Mouse (Mus musculus) stomach, embryonic 15.5 days (tissue): ENCODE data around the gene Gm813. TPM values are rescaled to one million over a fixed set of nuclear protein-coding genes. Genes with fewer than 3 reads are reported as not detected.

Experiments used
- ATAC-seq: fragments of 200-750 bp; cut with Nextera tagmentation; 2 replicates; pipeline ENCODE4 v1.8.0; 2017; ENCODE audit warnings: low read depth, moderate number of reproducible peaks, moderate TSS enrichment; ENCODE audit not compliant: insufficient read depth, low FRiP score
- H3K27ac ChIP-seq: fragments of 300-500 bp; sonication (generic); 2 replicates; pipeline ENCODE4 v1.5.1; 2015; ENCODE audit warnings: mild to moderate bottlenecking, inconsistent platforms
- H3K27me3 ChIP-seq: fragments of 300-500 bp; sonication (generic); replicated peaks from 2 replicates; pipeline ENCODE4 v1.6.1; 2015; ENCODE audit warnings: inconsistent platforms
- H3K36me3 ChIP-seq: fragments of 300-500 bp; sonication (generic); 2 replicates; pipeline ENCODE4 v1.6.1; 2015; ENCODE audit warnings: inconsistent platforms
- H3K4me1 ChIP-seq: fragments of 300-500 bp; sonication (generic); 2 replicates; pipeline ENCODE4 v1.6.1; 2015; ENCODE audit warnings: inconsistent platforms
- H3K4me2 ChIP-seq: fragments of 300-500 bp; sonication (generic); 2 replicates; pipeline ENCODE4 v1.6.1; 2015; ENCODE audit warnings: mild to moderate bottlenecking, inconsistent platforms
- H3K4me3 ChIP-seq: fragments of 300-500 bp; sonication (generic); replicated peaks from 2 replicates; pipeline ENCODE4 v1.5.1; 2015; ENCODE audit warnings: inconsistent platforms
- H3K9ac ChIP-seq: fragments of 300-500 bp; sonication (generic); 2 replicates; pipeline ENCODE4 v1.6.1; 2015; ENCODE audit warnings: inconsistent platforms
- H3K9me3 ChIP-seq: fragments of 300-500 bp; sonication (generic); 2 replicates; pipeline ENCODE4 v1.6.1; 2016; ENCODE audit warnings: inconsistent platforms
- WGBS: fragments of 180-500 bp; shearing (Covaris S2); methylation state at CpG from one replicate; pipeline ENCODE4 v1.1.7; 2015; 5-methylcytosine and 5-hydroxymethylcytosine counted together
- polyA plus RNA-seq: library from polyadenylated mRNA; unstranded; fragments of >200 nt; fragmentation: Nextera tagmentation; extraction: Ambion mirVana; gene quantifications from 2 replicates; pipeline ENCODE4 v1.2.1, GENCODE M21; 2015

The Gm813 gene
- polyA plus RNA-seq, 1 experiment from 2014 or later = not detected

DNA sequence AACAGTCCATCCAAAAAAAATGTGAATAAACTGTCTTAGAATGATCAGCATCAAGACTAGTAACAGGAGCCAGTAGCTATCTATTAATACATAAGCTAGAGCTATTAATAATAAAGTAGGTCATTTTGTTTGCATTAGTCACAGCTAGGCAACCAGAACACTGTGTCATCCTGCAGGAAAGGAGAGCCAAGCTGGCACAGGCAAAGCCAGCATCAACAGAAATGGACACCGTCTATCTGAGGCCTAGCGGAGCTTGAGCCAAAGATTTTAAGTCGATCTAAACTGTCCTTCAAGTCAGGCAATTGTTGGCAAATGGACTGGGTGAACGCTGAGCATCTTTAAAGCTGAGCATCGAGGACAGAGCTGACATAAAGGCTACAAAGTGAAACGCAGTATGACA is 15.9 kb downstream of the Gm813 start:
- Histone ChIP-seq H3K4me1 (no peaks in the 10 kb centered on the region), H3K4me2 (no peak overlapping the region), H3K27ac (no peak overlapping the region), H3K36me3 (no peaks in the 10 kb centered on the region), H3K9ac (no peak overlapping the region), H3K4me3 (no peak overlapping the region), H3K27me3 (no peaks in the 10 kb centered on the region), H3K9me3 (no peaks in the 10 kb centered on the region)
- no peak for ATAC-seq
- 89% methylated on average over 6 of the region's 6 CpGs for WGBS

DNA sequence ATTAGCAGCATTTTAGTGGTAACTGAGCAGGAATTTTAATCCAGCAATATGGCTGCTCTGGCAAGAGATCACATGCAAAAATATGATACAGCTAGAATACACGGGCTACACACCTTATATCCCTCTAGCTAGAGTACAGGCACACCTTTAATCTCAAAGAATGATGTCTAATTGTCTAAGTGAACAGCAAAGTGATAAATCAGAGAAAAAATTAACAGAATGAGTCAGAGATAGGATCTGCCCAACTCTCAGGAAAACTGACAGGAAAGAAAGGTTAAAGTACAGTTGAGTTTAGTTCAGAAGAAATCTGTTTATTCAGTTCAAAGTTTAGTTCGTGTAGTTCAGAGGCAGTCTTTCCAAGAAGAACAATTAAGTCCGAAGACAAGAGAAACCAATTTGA is 25.5 kb downstream of the Gm813 start:
- Histone ChIP-seq H3K9me3 (no peaks in the 10 kb centered on the region), H3K36me3 (no peaks in the 10 kb centered on the region), H3K9ac (no peak overlapping the region), H3K4me3 (no peak overlapping the region), H3K27me3 (no peaks in the 10 kb centered on the region), H3K4me1 (no peaks in the 10 kb centered on the region), H3K4me2 (no peak overlapping the region), H3K27ac (no peak overlapping the region)
- no peak for ATAC-seq
- WGBS = 62% methylated on average over 3 of the region's 3 CpGs

DNA sequence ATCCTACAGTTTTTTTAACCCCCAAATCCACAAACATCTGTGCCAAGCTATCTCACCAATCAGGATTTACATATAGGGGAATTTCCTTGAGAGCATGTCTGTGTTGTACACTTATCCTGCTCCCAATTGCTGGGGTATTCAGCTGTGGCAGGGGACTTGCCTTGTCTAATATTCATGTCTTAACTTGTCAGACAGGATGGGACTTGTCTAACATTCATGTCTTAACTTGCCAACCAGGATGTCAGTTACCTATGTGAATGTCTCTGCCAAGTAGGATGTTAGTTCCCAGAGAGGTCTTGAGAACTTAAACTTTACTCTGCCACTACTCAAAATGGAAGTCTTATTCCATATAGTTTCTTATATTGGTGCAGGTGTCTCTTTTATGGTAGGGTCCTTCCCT is 27.3 kb downstream of the Gm813 start:
- H3K9ac ChIP-seq = no peak overlapping the region

DNA sequence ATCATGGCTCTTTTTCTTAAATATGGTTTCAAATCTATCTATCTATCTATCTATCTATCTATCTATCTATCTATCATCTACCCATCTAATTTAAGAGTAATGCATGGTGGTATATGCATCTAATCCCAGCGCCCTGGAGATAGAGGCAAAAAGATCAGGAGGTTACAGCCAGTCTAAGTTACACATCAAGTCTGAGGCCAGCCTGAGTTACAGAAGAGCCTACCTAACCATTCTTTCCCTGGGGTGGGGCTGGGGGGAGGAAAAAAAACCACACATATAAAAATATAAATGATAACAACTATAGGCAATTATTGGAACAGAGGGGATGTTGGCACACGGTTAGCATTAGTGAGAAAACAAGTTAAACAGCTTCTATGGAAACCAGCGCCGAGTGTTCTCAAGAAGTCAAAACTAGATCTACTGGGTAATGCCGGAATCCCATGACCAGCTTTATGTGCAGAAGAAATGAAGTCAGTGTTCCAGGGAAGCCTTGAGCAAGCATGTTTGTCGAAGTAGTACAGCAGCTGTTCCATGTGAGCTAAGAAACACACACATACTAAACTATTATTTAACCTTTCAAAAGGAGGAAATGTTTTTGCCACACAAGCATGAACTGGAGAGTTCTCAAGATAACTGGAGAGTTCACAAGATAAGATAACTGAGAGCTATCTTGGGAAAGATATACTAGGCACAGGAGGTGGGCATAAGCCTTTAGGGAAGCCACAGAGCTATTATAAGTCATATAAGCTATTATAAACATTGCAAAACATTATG is 42.6 kb downstream of the Gm813 start:
- no peaks in the 10 kb centered on the region for H3K4me1 ChIP-seq
- H3K9me3 ChIP-seq = no peaks in the 10 kb centered on the region
- H3K27ac ChIP-seq = no peak overlapping the region
- H3K4me2 ChIP-seq = no peak overlapping the region
- H3K36me3 ChIP-seq = no peaks in the 10 kb centered on the region
- H3K9ac ChIP-seq = no peak overlapping the region
- WGBS = 74% methylated on average over 6 of the region's 6 CpGs
- no peak for ATAC-seq
- H3K27me3 ChIP-seq = no peaks in the 10 kb centered on the region
- H3K4me3 ChIP-seq = no peak overlapping the region

More for the DNA sequence above, 27.3 kb downstream of the Gm813 start:
- H3K9me3 ChIP-seq = no peaks in the 10 kb centered on the region
- no peaks in the 10 kb centered on the region for H3K27me3 ChIP-seq
- H3K27ac ChIP-seq = no peak overlapping the region
- no peak for ATAC-seq
- no peak overlapping the region for H3K4me3 ChIP-seq
- H3K4me1 ChIP-seq = no peaks in the 10 kb centered on the region
- no peak overlapping the region for H3K4me2 ChIP-seq
- no peaks in the 10 kb centered on the region for H3K36me3 ChIP-seq

DNA sequence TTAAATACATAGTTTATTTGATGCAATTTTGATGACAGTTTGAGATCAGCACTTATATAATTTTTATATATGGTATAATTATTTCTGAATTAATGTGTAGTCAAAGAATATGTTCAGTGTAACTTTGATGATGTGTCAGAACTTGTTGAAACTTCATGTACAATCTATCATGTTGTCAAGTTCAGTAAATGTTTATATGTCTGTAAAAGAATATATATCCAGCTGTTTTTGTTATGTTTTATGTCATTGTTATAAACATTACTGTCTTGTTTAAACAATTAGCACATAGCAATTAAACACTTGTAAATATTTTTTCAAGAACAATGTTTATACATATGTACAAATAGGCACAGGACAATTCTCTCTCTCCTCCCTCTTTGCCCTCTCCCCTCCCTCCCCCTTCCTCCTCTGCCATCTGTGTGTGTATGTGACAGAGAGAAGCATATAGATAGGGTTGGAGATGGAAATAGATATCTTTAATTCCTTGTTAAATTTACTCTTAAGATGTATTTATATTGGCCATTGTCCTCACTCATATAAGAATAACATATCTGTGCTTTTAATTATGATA is 46.0 kb downstream of the Gm813 start:
- Histone ChIP-seq H3K9me3 (no peaks in the 10 kb centered on the region), H3K4me3 (no peak overlapping the region), H3K4me1 (no peaks in the 10 kb centered on the region), H3K9ac (no peak overlapping the region), H3K27me3 (no peaks in the 10 kb centered on the region), H3K27ac (no peak overlapping the region), H3K4me2 (no peak overlapping the region), H3K36me3 (no peaks in the 10 kb centered on the region)
- ATAC-seq = no peak

Other genes with a start within 250 kb of the Gm813 start
- 8.6 and 9.2 TPM in 2 replicates for gene Dcbld2, start 208.5 kb downstream of the Gm813 start, polyA plus RNA-seq
- gene St3gal6, start 92.7 kb downstream of the Gm813 start, polyA plus RNA-seq = 14.6 and 15.7 TPM in 2 replicates
- not detected in 2 replicates for gene E330017A01Rik, start 21.8 kb upstream of the Gm813 start, polyA plus RNA-seq
- 64.4 and 80.4 TPM in 2 replicates for gene Cpox, start 53.3 kb upstream of the Gm813 start, polyA plus RNA-seq
- gene Gpr15, start 102.1 kb upstream of the Gm813 start, polyA plus RNA-seq = 0.08 and 0.12 TPM in 2 replicates
- 111 and 117 TPM in 2 replicates for gene Cldnd1, start 110.9 kb upstream of the Gm813 start, polyA plus RNA-seq
- gene Olfr172, start 146.2 kb upstream of the Gm813 start, polyA plus RNA-seq = not detected in 2 replicates
- not detected in 2 replicates for gene Olfr173, start 183.3 kb upstream of the Gm813 start, polyA plus RNA-seq
- gene Olfr175-ps1, start 209.8 kb upstream of the Gm813 start, polyA plus RNA-seq = not detected in 2 replicates